Mouse (Mus musculus) embryonic facial prominence, embryonic 13.5 days (tissue): ENCODE measurements around the gene Hirip3. TPM values are rescaled to one million over a fixed set of nuclear protein-coding genes. Genes with fewer than 3 reads are reported as not detected.
"Not testable (repeated sequence)": the region's sequence is repeated elsewhere in the genome, so short reads cannot be mapped to it uniquely, and the experiment has no call there.

ENCODE experiments used
- ATAC-seq: fragments of 200-750 bp; cut with Nextera tagmentation; 2 replicates; pipeline ENCODE4 v1.8.0; 2017; ENCODE audit warnings: low read depth; ENCODE audit not compliant: insufficient number of reproducible peaks, insufficient read depth, low FRiP score, low TSS enrichment
- H3K27ac ChIP-seq: fragments of 300-500 bp; sonication (generic); 2 replicates; pipeline ENCODE4 v1.5.1; 2015; ENCODE audit warnings: moderate library complexity, mild to moderate bottlenecking, inconsistent platforms
- H3K27me3 ChIP-seq: fragments of 300-500 bp; sonication (generic); 2 replicates; pipeline ENCODE4 v1.6.1; 2015; ENCODE audit warnings: mild to moderate bottlenecking, inconsistent platforms
- H3K36me3 ChIP-seq: fragments of 300-500 bp; sonication (generic); 2 replicates; pipeline ENCODE4 v1.6.1; 2015; ENCODE audit warnings: mild to moderate bottlenecking, inconsistent platforms
- H3K4me1 ChIP-seq: fragments of 300-500 bp; sonication (generic); 2 replicates; pipeline ENCODE4 v1.6.1; 2015; ENCODE audit warnings: inconsistent platforms
- H3K4me2 ChIP-seq: fragments of 300-500 bp; sonication (generic); 2 replicates; pipeline ENCODE4 v1.6.1; 2015; ENCODE audit warnings: moderate library complexity, mild to moderate bottlenecking, inconsistent platforms
- H3K4me3 ChIP-seq: fragments of 300-500 bp; sonication (generic); 2 replicates; pipeline ENCODE4 v1.5.1; 2015; ENCODE audit warnings: mild to moderate bottlenecking, inconsistent platforms
- H3K9ac ChIP-seq: fragments of 300-500 bp; sonication (generic); 2 replicates; pipeline ENCODE4 v1.6.1; 2015; ENCODE audit warnings: mild to moderate bottlenecking, inconsistent platforms
- H3K9me3 ChIP-seq: fragments of 300-500 bp; sonication (generic); 2 replicates; pipeline ENCODE4 v1.6.1; 2016; ENCODE audit warnings: inconsistent platforms
- WGBS: fragments of 180-500 bp; shearing (Covaris S2); methylation state at CpG from one replicate; pipeline ENCODE4 v1.1.7; 2015; ENCODE audit warnings: mixed read lengths; 5-methylcytosine and 5-hydroxymethylcytosine counted together
- polyA plus RNA-seq: library from polyadenylated mRNA; unstranded; fragments of >200 nt; fragmentation: Nextera tagmentation; extraction: Ambion mirVana; gene quantifications from 2 replicates; pipeline ENCODE4 v1.2.1, GENCODE M21; 2015

Hirip3 gene
- polyA plus RNA-seq, 1 experiment from 2014 or later: 37.5 TPM

GRCm38 (mm10) chr7:126883731-126884181 lies 22.0 kb downstream of the Hirip3 start:
- Histone ChIP-seq H3K4me1 (peaks cover 32% of the 10 kb centered on the region), H3K4me2 (peak overlapping the region; percentile 100), H3K36me3 (peaks cover 26% of the 10 kb centered on the region), H3K4me3 (peak overlapping the region; percentile 77), H3K27me3 (no peaks in the 10 kb centered on the region), H3K9me3 (no peaks in the 10 kb centered on the region), H3K27ac (peak overlapping the region; percentile 93), H3K9ac (peak overlapping the region; percentile 93)
- no peak for ATAC-seq
- 0% methylated on average over 14 of the region's 15 CpGs for WGBS

- H3K4me3 ChIP-seq: peak within 1 kb of the TSS; percentile 77
- WGBS: under 1% methylated on average over 55 of the region's 56 CpGs
- ATAC-seq: peak; percentile 99
These were observed 22.8 kb downstream of the Hirip3 start, which contains the start of gene Taok2 for GRCm38 (mm10) chr7:126884286-126885164. Gene Taok2, minus strand, starts transcription at chr7:126884703.

DNA sequence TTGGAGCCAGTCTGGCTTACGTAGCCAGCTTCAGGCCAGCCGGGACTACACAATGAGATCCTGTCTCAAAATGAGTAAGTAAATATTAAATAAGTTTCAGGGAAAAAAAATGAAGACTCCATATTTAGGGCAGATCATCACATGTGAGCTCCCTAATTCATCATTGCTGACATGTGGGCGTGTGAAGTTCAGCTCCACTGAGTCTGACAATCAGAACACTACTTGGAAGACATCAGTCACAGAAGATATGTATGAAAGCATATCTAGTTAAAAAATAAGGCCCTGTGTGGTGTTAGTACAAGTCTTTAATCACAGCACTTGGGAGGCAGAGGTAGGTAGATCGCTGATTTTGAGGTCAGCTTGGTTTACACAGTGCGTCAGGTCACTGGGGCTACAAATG lies 25.5 kb downstream of the Hirip3 start:
- ATAC-seq: no peak
- H3K9ac ChIP-seq: no peak overlapping the region
- WGBS: 85% methylated on average over 5 of the region's 5 CpGs

More at GRCm38 (mm10) chr7:126884286-126885164, 22.8 kb downstream of the Hirip3 start, which contains the start of gene Taok2:
- H3K4me2 ChIP-seq: peak within 1 kb of the TSS; percentile 100
- H3K4me1 ChIP-seq: peaks cover 32% of the 10 kb centered on the region
- H3K9ac ChIP-seq: peak within 1 kb of the TSS; percentile 93
- peak within 1 kb of the TSS; percentile 93 for H3K27ac ChIP-seq
- H3K36me3 ChIP-seq: peaks cover 21% of the 10 kb centered on the region
- H3K27me3 ChIP-seq: no peaks in the 10 kb centered on the region
- no peaks in the 10 kb centered on the region for H3K9me3 ChIP-seq

DNA sequence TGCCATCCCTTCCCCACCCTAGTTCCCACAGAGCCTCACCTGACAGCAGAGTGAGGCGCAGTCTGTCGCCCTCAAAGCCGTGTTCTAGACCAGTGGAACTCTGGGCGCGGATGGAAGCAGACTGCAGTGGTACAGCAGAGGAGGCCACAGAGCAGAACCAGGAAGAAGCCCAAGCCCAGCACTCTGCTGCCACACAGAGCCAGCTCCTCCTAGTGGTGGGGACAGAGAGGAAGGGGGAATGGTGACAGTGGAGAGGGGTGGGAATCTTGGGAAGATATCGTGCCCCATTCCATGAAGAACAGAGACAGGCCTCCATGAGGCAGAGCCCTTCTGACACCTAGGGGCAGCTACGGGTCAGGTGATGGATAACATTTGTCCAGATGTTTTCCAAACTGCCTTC lies 27.1 kb downstream of the Hirip3 start:
- H3K4me2 ChIP-seq: no peak overlapping the region
- no peak for ATAC-seq
- no peak overlapping the region for H3K4me3 ChIP-seq
- H3K36me3 ChIP-seq: peaks cover 13% of the 10 kb centered on the region
- no peak overlapping the region for H3K9ac ChIP-seq
- H3K27ac ChIP-seq: no peak overlapping the region
- H3K27me3 ChIP-seq: no peaks in the 10 kb centered on the region
- WGBS: 53% methylated on average over 7 of the region's 7 CpGs
- no peaks in the 10 kb centered on the region for H3K9me3 ChIP-seq
- H3K4me1 ChIP-seq: peaks cover 2% of the 10 kb centered on the region; the same call in 1 of the 2 replicates

More for the DNA sequence above, 25.5 kb downstream of the Hirip3 start:
- Histone ChIP-seq H3K4me2 (no peak overlapping the region), H3K9me3 (no peaks in the 10 kb centered on the region), H3K27me3 (no peaks in the 10 kb centered on the region), H3K27ac (no peak overlapping the region), H3K36me3 (peaks cover 13% of the 10 kb centered on the region), H3K4me1 (peaks cover 17% of the 10 kb centered on the region), H3K4me3 (no peak overlapping the region)

GRCm38 (mm10) chr7:126896912-126897311 lies 35.1 kb downstream of the Hirip3 start:
- no peaks in the 10 kb centered on the region for H3K9me3 ChIP-seq
- 91% methylated on average over 5 of the region's 5 CpGs for WGBS
- no peak overlapping the region for H3K9ac ChIP-seq
- ATAC-seq: no peak
- peaks cover under 1% of the 10 kb centered on the region; the same call in 1 of the 2 replicates for H3K36me3 ChIP-seq
- no peak overlapping the region for H3K27ac ChIP-seq
- no peak overlapping the region for H3K4me3 ChIP-seq
- no peaks in the 10 kb centered on the region for H3K27me3 ChIP-seq
- peaks cover 17% of the 10 kb centered on the region for H3K4me1 ChIP-seq
- peak overlapping the region; percentile 77; the same call in 1 of the 2 replicates for H3K4me2 ChIP-seq

- 22% methylated on average over 16 of the region's 16 CpGs for WGBS
- peak overlapping the region; percentile 87 for H3K9ac ChIP-seq
- H3K27me3 ChIP-seq: no peaks in the 10 kb centered on the region
- peak overlapping the region; percentile 39; the same call in 1 of the 2 replicates for H3K27ac ChIP-seq
- peak overlapping the region; percentile 77 for H3K4me2 ChIP-seq
- H3K36me3 ChIP-seq: no peaks in the 10 kb centered on the region
- peaks cover 17% of the 10 kb centered on the region for H3K4me1 ChIP-seq
- H3K4me3 ChIP-seq: peak overlapping the region; percentile 69
- H3K9me3 ChIP-seq: no peaks in the 10 kb centered on the region
- 0 out of 2 replicates have a peak, but pooled peaks have one; percentile 32 for ATAC-seq
These were observed 35.8 kb downstream of the Hirip3 start for GRCm38 (mm10) chr7:126897390-126898101.

- peak overlapping the region; percentile 39; the same call in 1 of the 2 replicates for H3K27ac ChIP-seq
- WGBS: 11% methylated on average over 37 of the region's 37 CpGs
- no peaks in the 10 kb centered on the region for H3K27me3 ChIP-seq
- H3K9ac ChIP-seq: peak overlapping the region; percentile 87
- H3K4me2 ChIP-seq: peak overlapping the region; percentile 77
- peaks cover 17% of the 10 kb centered on the region for H3K4me1 ChIP-seq
- ATAC-seq: peak; percentile 91
- no peaks in the 10 kb centered on the region for H3K36me3 ChIP-seq
- H3K4me3 ChIP-seq: peak overlapping the region; percentile 69
- H3K9me3 ChIP-seq: no peaks in the 10 kb centered on the region
These were observed 36.6 kb downstream of the Hirip3 start for GRCm38 (mm10) chr7:126898102-126898990.

DNA sequence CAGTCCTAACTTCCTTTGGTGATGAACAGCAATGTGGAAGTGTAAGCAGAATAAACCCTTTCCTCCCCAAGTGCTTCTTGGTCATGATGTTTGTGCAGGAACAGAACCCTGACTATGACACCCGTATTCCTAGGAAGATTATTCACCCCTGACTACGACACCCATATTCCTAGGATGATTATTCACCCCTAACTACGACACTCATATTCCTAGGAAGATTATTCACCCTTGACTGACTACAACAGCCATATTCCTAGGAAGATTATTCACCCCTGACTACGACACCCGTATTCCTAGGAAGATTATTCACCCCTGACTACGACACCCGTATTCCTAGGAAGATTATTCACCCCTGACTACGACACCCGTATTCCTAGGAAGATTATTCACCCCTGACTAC lies 38.0 kb downstream of the Hirip3 start:
- not testable (repeated sequence) for ATAC-seq, H3K36me3 ChIP-seq, H3K9me3 ChIP-seq, H3K27ac ChIP-seq, H3K9ac ChIP-seq, H3K4me3 ChIP-seq, H3K27me3 ChIP-seq, H3K4me2 ChIP-seq
- H3K4me1 ChIP-seq: peaks cover 17% of the 10 kb centered on the region
- WGBS: 94% methylated on average over 9 of the region's 9 CpGs

- H3K36me3 ChIP-seq: no peaks in the 10 kb centered on the region
- H3K27ac ChIP-seq: no peak overlapping the region
- no peak overlapping the region for H3K4me3 ChIP-seq
- H3K4me2 ChIP-seq: no peak overlapping the region
- H3K4me1 ChIP-seq: no peaks in the 10 kb centered on the region
- 68% methylated on average over 3 of the region's 3 CpGs for WGBS
- ATAC-seq: no peak
- no peaks in the 10 kb centered on the region for H3K9me3 ChIP-seq
- H3K9ac ChIP-seq: no peak overlapping the region
- no peaks in the 10 kb centered on the region for H3K27me3 ChIP-seq
These were observed 43.8 kb downstream of the Hirip3 start for GRCm38 (mm10) chr7:126905590-126905989.

DNA sequence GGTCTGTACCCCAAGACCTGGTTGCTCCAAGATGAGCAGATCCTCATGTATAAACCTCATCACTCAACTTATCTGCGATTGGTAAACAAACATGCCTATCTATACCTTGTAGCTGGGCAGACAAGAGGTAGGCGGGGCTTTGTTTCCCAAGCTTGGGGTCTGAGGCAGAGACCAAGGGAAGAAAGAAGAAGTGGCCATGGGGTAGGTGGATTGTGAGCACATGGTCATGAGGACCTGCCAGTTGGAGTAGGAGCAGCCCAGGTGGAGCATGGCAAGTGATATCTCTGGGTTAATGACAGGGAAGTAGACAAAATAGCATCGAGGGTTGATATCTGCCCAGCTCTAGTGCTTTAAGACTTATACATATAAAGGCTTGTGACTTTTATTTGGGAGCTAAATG lies 53.1 kb downstream of the Hirip3 start:
- no peak overlapping the region for H3K9ac ChIP-seq
- no peak overlapping the region for H3K27ac ChIP-seq
- no peaks in the 10 kb centered on the region for H3K9me3 ChIP-seq
- WGBS: 85% methylated on average over 3 of the region's 3 CpGs
- no peak for ATAC-seq
- no peaks in the 10 kb centered on the region for H3K27me3 ChIP-seq
- H3K36me3 ChIP-seq: no peaks in the 10 kb centered on the region
- no peak overlapping the region for H3K4me3 ChIP-seq
- H3K4me2 ChIP-seq: no peak overlapping the region
- no peaks in the 10 kb centered on the region for H3K4me1 ChIP-seq
